Mouse (Mus musculus): ENCODE measurements around the gene Tldc2.
A peak's percentile ranks its signal among the peaks of the same experiment; 100 is the strongest.

Gene Tldc2

GRCm38 (mm10) chr2:157129096-157129495 is 42.2 kb downstream of the Tldc2 start:
- DNase-seq: no peak

DNA sequence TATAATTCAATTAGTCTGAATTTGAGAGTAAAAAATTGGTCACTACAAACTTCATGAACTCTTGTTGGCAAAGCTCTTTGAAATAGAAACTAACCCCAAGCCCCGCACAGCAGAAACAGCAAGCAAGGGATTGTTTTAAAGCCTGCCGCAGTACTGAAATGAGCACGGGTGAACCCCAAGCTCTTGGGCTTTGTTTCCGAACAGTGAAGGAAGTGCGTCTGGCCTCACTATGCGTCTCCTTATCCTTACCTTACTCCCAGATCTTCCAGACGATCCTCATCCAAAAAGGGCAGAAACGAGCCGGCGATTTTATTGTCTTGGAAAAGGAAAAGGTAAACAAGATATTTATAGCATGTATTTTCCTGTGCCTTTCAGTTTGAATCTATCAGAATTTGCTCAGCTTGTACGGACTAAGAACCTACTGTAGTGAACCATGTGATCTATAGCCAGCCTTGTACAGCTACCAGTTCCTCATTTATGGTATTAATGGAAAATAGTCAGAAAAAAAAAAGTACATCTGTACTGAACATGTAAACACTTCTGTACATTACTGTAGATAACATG is 42.8 kb downstream of the Tldc2 start:
- DNase-seq: no peak

GRCm38 (mm10) chr2:157130813-157131514 is 44.1 kb downstream of the Tldc2 start:
- DNase-seq: no peak

- DNase-seq: no peak
These were observed 45.2 kb downstream of the Tldc2 start for GRCm38 (mm10) chr2:157132086-157132485.

DNA sequence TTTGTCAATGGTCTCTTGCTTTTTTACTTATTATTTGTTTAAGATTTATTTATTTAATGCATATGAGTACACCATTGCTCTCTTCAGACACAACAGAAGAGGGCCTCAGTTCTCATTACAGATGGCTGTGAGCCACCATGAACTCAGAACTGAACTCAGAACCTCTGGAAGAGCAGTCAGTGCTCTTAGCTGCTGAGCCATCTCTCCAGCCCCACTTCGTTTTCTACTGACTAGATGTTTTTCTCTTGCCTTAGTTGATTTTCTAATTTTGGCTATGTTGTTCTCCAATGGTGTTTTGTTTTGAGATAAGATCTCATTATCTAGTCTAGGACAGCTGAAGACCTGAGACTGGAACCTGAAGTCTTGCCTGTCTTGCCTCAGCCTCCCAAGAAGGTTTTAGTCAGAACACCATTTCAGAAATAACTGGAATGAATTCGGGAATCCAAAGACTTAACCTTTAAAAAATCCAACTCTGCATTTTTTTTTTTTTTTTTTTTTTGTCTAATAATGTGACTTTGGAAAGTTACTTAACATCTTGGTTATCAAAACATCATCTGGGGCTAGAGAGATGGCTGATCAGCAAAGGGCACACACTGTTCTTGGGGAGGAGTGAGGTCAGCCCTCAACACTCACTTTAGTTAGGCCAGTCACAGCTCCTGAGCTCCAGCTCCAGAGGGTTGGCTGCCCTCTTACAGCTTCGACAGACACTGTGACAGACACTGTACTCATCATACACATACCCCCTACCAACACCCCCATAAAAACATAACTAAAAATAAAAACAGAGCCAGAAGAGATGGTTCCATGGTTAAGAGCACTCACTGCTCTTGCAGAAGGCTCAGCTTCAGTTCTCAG is 46.1 kb downstream of the Tldc2 start:
- DNase-seq: no peak

GRCm38 (mm10) chr2:157133769-157134478 is 47.1 kb downstream of the Tldc2 start:
- DNase-seq: no peak

GRCm38 (mm10) chr2:157134479-157134931 is 47.6 kb downstream of the Tldc2 start:
- no peak for DNase-seq

- peak; percentile 94 to 95 for DNase-seq
These were observed 48.2 kb downstream of the Tldc2 start, which contains the start of gene Samhd1 for GRCm38 (mm10) chr2:157135014-157135413. Samhd1 (minus strand) TSS chr2:157135265.

DNA sequence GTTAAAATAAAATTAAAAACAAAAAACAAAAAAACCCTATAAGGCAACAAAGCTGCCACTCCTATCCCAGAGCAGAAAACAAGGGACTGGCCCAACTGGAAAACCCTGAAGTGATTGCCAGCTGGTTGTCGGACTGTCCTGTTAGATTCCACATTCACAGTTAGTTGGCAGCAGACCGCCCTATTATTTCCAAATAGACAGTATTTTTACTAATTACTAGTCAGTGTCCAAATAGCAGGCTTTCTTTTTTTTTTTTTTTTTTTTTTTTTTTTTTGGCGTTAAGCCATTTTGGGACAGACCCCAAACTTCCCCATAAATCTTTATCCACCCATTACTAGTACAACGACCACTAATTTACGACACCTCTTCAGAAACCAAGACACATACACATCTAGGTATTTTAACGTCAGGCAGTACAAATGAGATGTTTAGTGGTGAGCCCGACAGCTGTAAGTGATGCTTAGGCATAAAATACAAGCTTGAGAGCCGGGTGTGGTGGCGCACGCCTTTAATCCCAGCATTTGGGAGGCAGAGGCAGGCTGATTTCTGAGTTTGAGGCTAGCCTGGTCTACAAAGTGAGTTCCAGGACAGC is 48.8 kb downstream of the Tldc2 start:
- DNase-seq: peak in 1 of 2 experiments; percentile 8

- no peak for DNase-seq
These were observed 49.3 kb downstream of the Tldc2 start for GRCm38 (mm10) chr2:157136176-157136575.

DNA sequence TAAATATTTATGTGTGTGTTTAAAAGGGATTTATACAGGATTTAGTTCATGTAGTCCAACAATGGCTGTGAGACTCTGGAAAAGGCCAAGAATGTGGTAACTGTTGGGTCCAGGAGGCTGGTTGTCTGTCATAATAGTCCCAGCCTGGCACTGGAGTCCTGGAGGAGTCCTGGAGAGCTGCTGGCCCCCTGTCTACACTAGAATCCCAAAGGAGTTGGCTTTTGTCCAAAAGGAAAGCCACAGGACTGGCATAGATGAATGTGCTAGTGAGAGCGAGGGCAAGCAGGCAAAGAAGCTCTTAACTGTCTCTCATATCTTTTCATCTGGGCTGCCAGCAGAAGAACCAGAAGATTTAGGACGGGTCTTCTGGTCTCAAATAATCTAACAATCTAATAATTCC is 49.8 kb downstream of the Tldc2 start:
- DNase-seq: no peak

GRCm38 (mm10) chr2:157137959-157138731 is 51.3 kb downstream of the Tldc2 start:
- no peak for DNase-seq

GRCm38 (mm10) chr2:157138808-157139207 is 52.0 kb downstream of the Tldc2 start:
- DNase-seq: no peak

GRCm38 (mm10) chr2:157139251-157139802 is 52.5 kb downstream of the Tldc2 start:
- DNase-seq: no peak

GRCm38 (mm10) chr2:157141962-157142361 is 55.1 kb downstream of the Tldc2 start:
- DNase-seq: no peak

- no peak for DNase-seq
These were observed 57.3 kb downstream of the Tldc2 start for GRCm38 (mm10) chr2:157144132-157144531.

DNA sequence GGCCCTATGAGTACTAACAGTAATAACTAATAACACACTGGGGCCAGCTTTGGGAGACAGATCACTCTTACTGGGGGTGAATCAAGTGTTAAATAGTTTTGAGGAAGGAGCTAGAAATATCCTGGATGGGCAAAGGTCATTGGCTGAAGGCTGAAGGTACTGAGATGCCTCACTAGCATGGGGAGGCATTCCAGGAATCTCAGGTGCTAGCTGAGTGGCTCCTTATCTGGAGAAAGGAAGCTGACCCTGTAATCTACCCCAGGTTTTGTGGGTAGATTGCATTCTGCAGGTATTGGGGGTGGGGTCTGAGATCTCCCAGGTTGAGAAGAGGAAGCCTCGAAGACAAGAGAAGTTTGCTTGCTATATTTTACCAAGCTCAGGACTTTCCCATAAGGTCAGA is 58.3 kb downstream of the Tldc2 start:
- no peak for DNase-seq
